Mouse (Mus musculus) midbrain, postnatal 0 days (tissue): ENCODE results near the gene C130026I21Rik. TPM values are rescaled to one million over a fixed set of nuclear protein-coding genes. Genes with fewer than 3 reads are reported as not detected.
"Not testable (repeated sequence)": the region's sequence is repeated elsewhere in the genome, so short reads cannot be mapped to it uniquely, and the experiment has no call there.

ENCODE experiments used
- ATAC-seq: fragments of 200-750 bp; cut with Nextera tagmentation; 2 replicates; pipeline ENCODE4 v1.8.0; 2017; ENCODE audit warnings: moderate number of reproducible peaks, mild to moderate bottlenecking, moderate TSS enrichment, moderate library complexity; ENCODE audit not compliant: low FRiP score
- DNase-seq: peaks from one replicate; pipeline ENCODE4 v3.0.0-alpha.2; 2015; ENCODE audit warnings: low spot score
- H3K27ac ChIP-seq: fragments of 300-500 bp; sonication (generic); 2 replicates; pipeline ENCODE4 v1.5.1; 2014; ENCODE audit warnings: low read depth, mild to moderate bottlenecking, low read length, mixed read lengths
- H3K27me3 ChIP-seq: fragments of 300-500 bp; sonication (generic); 2 replicates; pipeline ENCODE4 v1.6.1; 2014; ENCODE audit warnings: low read length, control low read depth, mixed read lengths; ENCODE audit not compliant: insufficient read depth
- H3K36me3 ChIP-seq: fragments of 300-500 bp; sonication (generic); 2 replicates; pipeline ENCODE4 v1.6.1; 2014; ENCODE audit warnings: low read length, control low read depth, mixed read lengths; ENCODE audit not compliant: insufficient read depth
- H3K4me1 ChIP-seq: fragments of 300-500 bp; sonication (generic); 2 replicates; pipeline ENCODE4 v1.6.1; 2014; ENCODE audit warnings: mild to moderate bottlenecking, control low read depth, antibody characterized with exemption, low read length, mixed read lengths; ENCODE audit not compliant: insufficient read depth
- H3K4me2 ChIP-seq: fragments of 300-500 bp; sonication (generic); 2 replicates; pipeline ENCODE4 v1.6.1; 2014; ENCODE audit warnings: low read depth, mild to moderate bottlenecking, low read length, mixed read lengths; ENCODE audit not compliant: poor library complexity, severe bottlenecking
- H3K4me3 ChIP-seq: fragments of 300-500 bp; sonication (generic); 2 replicates; pipeline ENCODE4 v1.5.1; 2014; ENCODE audit warnings: low read depth, mild to moderate bottlenecking, low read length, moderate library complexity
- H3K9ac ChIP-seq: fragments of 300-500 bp; sonication (generic); replicated peaks from 2 replicates; pipeline ENCODE4 v1.6.1; 2014; ENCODE audit warnings: mild to moderate bottlenecking, low read length, moderate library complexity, mixed read lengths; ENCODE audit not compliant: poor library complexity, severe bottlenecking
- H3K9me3 ChIP-seq: fragments of 300-500 bp; sonication (generic); 2 replicates; pipeline ENCODE4 v1.6.1; 2016; ENCODE audit warnings: low read length, control low read depth
- WGBS: fragments of 180-500 bp; shearing (Covaris S2); extraction: QIAGEN DNeasy Blood & Tissue Kit; methylation state at CpG from one replicate; pipeline ENCODE4 v1.1.7; 2014; 5-methylcytosine and 5-hydroxymethylcytosine counted together
- polyA plus RNA-seq: library from polyadenylated mRNA; unstranded; fragments of >200 nt; fragmentation: Nextera tagmentation; extraction: Ambion mirVana; gene quantifications from 2 replicates; pipeline ENCODE4 v1.2.1, GENCODE M21; 2015
- total RNA-seq: library from RNA; depleted of rRNA; stranded (reverse); fragments of >200 nt; gene quantifications from 2 replicates; pipeline ENCODE4 v1.2.3, GENCODE M21; 2014

C130026I21Rik gene
- total and polyA plus RNA-seq, 2 experiments from 2014 or later = not detected

GRCm38 (mm10) chr1:85181981-85182380, 88.4 kb downstream of the C130026I21Rik start:
- H3K9me3 ChIP-seq, ATAC-seq, H3K4me3 ChIP-seq, H3K4me2 ChIP-seq, DNase-seq, H3K36me3 ChIP-seq, H3K27me3 ChIP-seq, H3K4me1 ChIP-seq, H3K9ac ChIP-seq, H3K27ac ChIP-seq: not testable (repeated sequence)
- WGBS = 80% methylated on average over 2 of the region's 3 CpGs

- not testable (repeated sequence) for H3K4me2 ChIP-seq, H3K36me3 ChIP-seq
- WGBS = 80% methylated on average over 4 of the region's 4 CpGs
These were observed 91.4 kb downstream of the C130026I21Rik start for GRCm38 (mm10) chr1:85178971-85179370.

GRCm38 (mm10) chr1:85162841-85163240, 107.5 kb downstream of the C130026I21Rik start:
- H3K4me1 ChIP-seq, H3K27me3 ChIP-seq, H3K27ac ChIP-seq, H3K4me2 ChIP-seq, DNase-seq, ATAC-seq, H3K36me3 ChIP-seq, H3K9me3 ChIP-seq, H3K4me3 ChIP-seq, H3K9ac ChIP-seq: not testable (repeated sequence)
- WGBS = 39% methylated on average over 1 of the region's 2 CpGs

More at GRCm38 (mm10) chr1:85178971-85179370, 91.4 kb downstream of the C130026I21Rik start:
- DNase-seq, H3K4me1 ChIP-seq, H3K4me3 ChIP-seq, ATAC-seq, H3K9ac ChIP-seq, H3K27ac ChIP-seq, H3K27me3 ChIP-seq, H3K9me3 ChIP-seq: not testable (repeated sequence)

DNA sequence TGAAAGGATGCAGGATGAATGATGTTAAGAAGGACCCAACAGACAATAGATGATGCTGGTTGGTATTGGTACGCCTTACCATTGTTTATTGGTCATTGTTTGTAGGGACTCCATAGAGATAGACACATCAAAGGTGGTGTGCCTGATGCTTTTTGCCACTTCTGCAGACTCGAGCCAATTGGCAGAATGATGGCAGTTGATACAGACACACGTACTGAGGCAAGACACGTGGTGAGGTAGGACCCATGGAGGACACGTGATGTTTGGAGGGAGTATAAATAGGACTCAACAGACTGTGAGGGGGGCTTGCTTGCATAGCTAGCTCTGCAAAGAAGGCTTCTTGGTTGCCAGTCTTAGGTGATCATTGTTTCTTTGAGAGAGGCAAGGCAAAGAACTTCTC, 115.2 kb downstream of the C130026I21Rik start:
- H3K27ac ChIP-seq, H3K4me1 ChIP-seq, H3K36me3 ChIP-seq, ATAC-seq, H3K4me3 ChIP-seq, DNase-seq, H3K9me3 ChIP-seq, H3K4me2 ChIP-seq, H3K9ac ChIP-seq, H3K27me3 ChIP-seq: not testable (repeated sequence)
- 80% methylated on average over 4 of the region's 5 CpGs for WGBS

- not testable (repeated sequence) for H3K36me3 ChIP-seq, H3K27ac ChIP-seq, DNase-seq, H3K4me3 ChIP-seq, ATAC-seq, H3K9me3 ChIP-seq, H3K4me2 ChIP-seq, H3K9ac ChIP-seq, H3K27me3 ChIP-seq, H3K4me1 ChIP-seq
- WGBS = 92% methylated on average over 18 of the region's 22 CpGs
These were observed 136.7 kb downstream of the C130026I21Rik start for GRCm38 (mm10) chr1:85133671-85134070.

DNA sequence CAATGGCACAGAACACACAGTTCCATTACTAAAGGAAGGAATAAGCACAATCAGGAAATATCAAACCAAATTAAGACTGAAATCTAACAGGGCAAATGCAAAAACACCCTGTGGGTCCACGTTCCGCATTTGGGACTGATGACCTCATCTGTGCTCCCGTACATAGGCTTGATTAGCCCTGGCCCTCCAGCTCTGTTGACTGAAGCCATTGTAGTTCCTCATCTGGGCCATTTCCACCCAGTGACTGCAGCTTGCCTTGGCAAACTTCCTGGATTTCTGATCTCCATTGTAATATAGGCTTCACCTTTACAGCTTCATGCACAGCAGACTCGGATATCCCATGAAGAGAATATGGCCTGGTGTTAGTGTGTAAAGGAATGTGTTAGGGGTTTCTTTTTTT, 148.5 kb downstream of the C130026I21Rik start:
- not testable (repeated sequence) for H3K36me3 ChIP-seq, H3K4me2 ChIP-seq, H3K27ac ChIP-seq, H3K27me3 ChIP-seq, DNase-seq, H3K4me1 ChIP-seq, ATAC-seq, H3K9ac ChIP-seq, H3K9me3 ChIP-seq, H3K4me3 ChIP-seq
- WGBS = 92% methylated on average over 4 of the region's 4 CpGs

DNA sequence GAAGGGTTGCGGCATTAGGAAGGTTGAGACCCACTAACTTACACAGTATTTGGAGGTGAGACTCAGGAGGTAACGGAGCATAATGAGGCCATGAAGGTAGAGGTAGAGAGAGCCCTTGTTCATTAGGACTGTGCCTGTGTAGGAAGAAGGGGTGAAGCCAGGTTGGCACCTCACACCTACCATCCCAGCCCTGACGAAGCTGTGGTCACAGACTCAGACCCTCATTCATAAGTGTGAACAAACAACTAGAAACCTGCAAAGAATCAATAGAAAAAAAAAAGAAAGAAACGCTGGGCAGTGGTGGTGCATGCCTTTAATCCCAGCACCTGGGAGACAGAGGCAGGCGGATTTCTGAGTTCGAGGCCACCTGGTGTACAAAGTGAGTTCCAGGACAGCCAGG, 152.0 kb downstream of the C130026I21Rik start:
- not testable (repeated sequence) for H3K9me3 ChIP-seq

DNA sequence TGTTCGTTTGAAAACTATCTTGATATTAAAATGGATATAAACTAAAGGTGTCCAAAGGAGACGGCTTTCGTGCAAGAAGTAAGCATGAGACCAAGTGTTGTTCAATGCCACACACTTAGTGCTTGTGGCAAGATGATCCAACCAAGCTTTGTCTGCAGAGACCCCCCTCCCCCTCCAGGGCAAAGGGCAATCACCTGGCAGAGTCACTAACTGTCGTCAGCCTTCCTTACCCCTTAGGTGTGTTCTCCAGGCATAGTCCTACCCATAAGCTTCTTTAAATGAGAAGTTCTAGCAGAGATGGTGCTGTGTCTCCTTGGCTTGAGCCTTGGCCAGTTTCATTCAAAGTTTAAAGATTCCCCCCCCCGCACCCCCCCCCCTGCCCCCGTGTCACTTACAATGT, 152.8 kb downstream of the C130026I21Rik start:
- not testable (repeated sequence) for H3K27me3 ChIP-seq, H3K36me3 ChIP-seq, H3K4me3 ChIP-seq, H3K4me2 ChIP-seq, ATAC-seq, H3K9ac ChIP-seq, H3K4me1 ChIP-seq, DNase-seq, H3K27ac ChIP-seq, H3K9me3 ChIP-seq
- 66% methylated on average over 4 of the region's 6 CpGs for WGBS

More for the DNA sequence above, 152.0 kb downstream of the C130026I21Rik start:
- ATAC-seq, H3K27me3 ChIP-seq, H3K4me2 ChIP-seq, H3K4me1 ChIP-seq, H3K9ac ChIP-seq, H3K36me3 ChIP-seq, H3K4me3 ChIP-seq, H3K27ac ChIP-seq, DNase-seq: not testable (repeated sequence)
- WGBS = 84% methylated on average over 5 of the region's 6 CpGs
